Mouse (Mus musculus): ENCODE measurements at regions not wholly inside any gene's neighbourhood (a gene's known extent, or its start where the extent isn't known, plus 50 kb on each side); places are given as distances from the start of the nearest gene placed in this dataset.

DNA sequence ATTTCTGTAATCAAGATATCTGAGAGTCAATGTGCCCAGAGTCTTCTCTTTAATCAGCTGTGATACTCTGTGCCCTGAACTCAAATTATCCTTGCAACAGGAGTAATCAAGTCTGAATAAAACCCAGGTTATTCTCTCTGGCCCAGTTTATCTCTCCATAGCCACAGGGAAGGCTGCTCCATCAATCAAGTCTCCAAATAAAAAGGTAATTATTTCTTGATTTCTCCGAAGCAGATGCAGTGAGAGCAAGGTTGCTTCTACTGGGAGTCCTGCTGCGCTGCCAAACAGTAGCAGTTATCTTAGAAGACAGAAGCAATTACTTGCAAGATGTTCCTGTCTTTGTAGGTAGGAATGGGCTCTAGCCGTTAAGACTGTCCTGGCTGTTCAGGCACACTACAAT, 600.5 kb downstream of the Trib2 start:
- TF ChIP-seq CTCF (IDR thresholded peaks at IDR 0.05; ENCODE audit: control insufficient read depth, insufficient read depth, low read length) = no peak
- no peak for TF ChIP-seq POLR2A (IDR thresholded peaks at IDR 0.05; ENCODE audit: borderline replicate concordance, control insufficient read depth, low read depth, low read length)
